8 mouse cellular contexts compared by ENCODE assay signal in genomic region chr11:120241981-120242725, GRCm38 (mm10). TPM values are rescaled to one million over a fixed set of nuclear protein-coding genes. Genes with fewer than 3 reads are reported as not detected.
A peak's percentile ranks its signal among the peaks of the same experiment; 100 is the strongest.
DNase-seq lines count a peak whose midpoint lies in the region; ATAC-seq lines count a peak whose summit lies in the region.
"Had no signal": no experiment of that assay in that cellular context is flagged by ENCODE, and none has a peak within 500 bp of the region (broad histone marks: within the 10 kb centered on the region; RNA-seq: fewer than 3 reads in every experiment).

No protein-coding gene starts in this region.

- H3K4me1 ChIP-seq in neural tube, embryonic 11.5 days (ENCODE audit: control insufficient read depth, insufficient read depth, low read length), result peaks cover 76% of the 10 kb centered on the region
- H3K4me1 ChIP-seq in heart, embryonic 14.5 days (ENCODE audit: control insufficient read depth in 2 of 2, insufficient read depth in 2 of 2, low read length in 2 of 2), result peaks cover 44 to 73% of the 10 kb centered on the region in 2 experiments
- H3K4me1 ChIP-seq in limb, embryonic 15.5 days, result peaks cover 87% of the 10 kb centered on the region

- no peaks in the 10 kb centered on the region for H3K27me3 ChIP-seq in neural tube, embryonic 11.5 days (ENCODE audit: control insufficient read depth, insufficient read depth, low read length)
- H3K27me3 ChIP-seq in heart, embryonic 14.5 days (ENCODE audit: control insufficient read depth, insufficient read depth, low read length), result no peaks in the 10 kb centered on the region
- no peaks in the 10 kb centered on the region for H3K27me3 ChIP-seq in limb, embryonic 15.5 days

- H3K9me3 ChIP-seq in neural tube, embryonic 11.5 days (ENCODE audit: control insufficient read depth, low read length), result no peaks in the 10 kb centered on the region
- H3K9me3 ChIP-seq in heart, embryonic 14.5 days (ENCODE audit: control insufficient read depth, low read length), result no peaks in the 10 kb centered on the region
- H3K9me3 ChIP-seq in limb, embryonic 15.5 days, result no peaks in the 10 kb centered on the region

- ATAC-seq in neural tube, embryonic 11.5 days (ENCODE audit: insufficient read depth, low FRiP score, low TSS enrichment), result no peak
- no peak for ATAC-seq in heart, embryonic 14.5 days (ENCODE audit: insufficient number of reproducible peaks, insufficient read depth, low FRiP score, low read depth)
- ATAC-seq in limb, embryonic 15.5 days (ENCODE audit: insufficient number of reproducible peaks, low FRiP score, low TSS enrichment, low read depth), result no peak

- no peaks in the 10 kb centered on the region for H3K36me3 ChIP-seq in neural tube, embryonic 11.5 days (ENCODE audit: control insufficient read depth, insufficient read depth, low read length)
- no peaks in the 10 kb centered on the region for H3K36me3 ChIP-seq in heart, embryonic 14.5 days (ENCODE audit: control insufficient read depth, insufficient read depth, low read length)
- H3K36me3 ChIP-seq in limb, embryonic 15.5 days, result no peaks in the 10 kb centered on the region

- WGBS in neural tube, embryonic 11.5 days, result 29% methylated on average over 6 of the region's 6 CpGs
- WGBS in heart, embryonic 14.5 days, result 52% methylated on average over 6 of the region's 6 CpGs
- 52% methylated on average over 6 of the region's 6 CpGs for WGBS in limb, embryonic 15.5 days

- no peak for DNase-seq in neural tube, embryonic 11.5 days (ENCODE audit: low spot score)
- no peak for DNase-seq in neural tube, embryonic 10.5 days (ENCODE audit: extremely low spot score, low spot score)
- DNase-seq in c-Kit-positive CD71-positive TER-119-positive erythroid progenitor cells, embryonic 14.5 days (ENCODE audit: low spot score), result no peak
- DNase-seq in right cerebral cortex, adult 2 months (ENCODE audit: low spot score in 2 of 2), result no peak
- no peak for DNase-seq in adrenal gland, postnatal 14 days
- DNase-seq: cerebellum, adult 8-10 months had no signal

- no peak overlapping the region for H3K4me3 ChIP-seq in neural tube, embryonic 11.5 days (ENCODE audit: low read depth, low read length)
- no peak overlapping the region for H3K4me3 ChIP-seq in heart, embryonic 14.5 days (ENCODE audit: control insufficient read depth in 1 of 2, insufficient read depth in 1 of 2, low read depth in 1 of 2, low read length in 2 of 2)
- H3K4me3 ChIP-seq in limb, embryonic 15.5 days, result no peak overlapping the region

- H3K4me2 ChIP-seq in neural tube, embryonic 11.5 days (ENCODE audit: low read depth), result peak overlapping the region; percentile 33
- peak overlapping the region; percentile 99 for H3K4me2 ChIP-seq in heart, embryonic 14.5 days (ENCODE audit: low read length)
- 0 out of 2 replicates have a peak overlapping the region, but pooled peaks have one; percentile 40 for H3K4me2 ChIP-seq in limb, embryonic 15.5 days

- peak overlapping the region; percentile 88 for H3K27ac ChIP-seq in neural tube, embryonic 11.5 days (ENCODE audit: low read depth, low read length)
- peak overlapping the region; percentile 52 to 92 for H3K27ac ChIP-seq in heart, embryonic 14.5 days (replicated peaks in 1 of 2; ENCODE audit: control insufficient read depth in 1 of 2, insufficient read depth in 1 of 2, low read depth in 2 of 2, low read length in 2 of 2)
- peak overlapping the region; percentile 87 for H3K27ac ChIP-seq in limb, embryonic 15.5 days

- H3K9ac ChIP-seq in neural tube, embryonic 11.5 days (ENCODE audit: low read length), result peak overlapping the region; percentile 20
- H3K9ac ChIP-seq in heart, embryonic 14.5 days (ENCODE audit: low read length), result peak overlapping the region; percentile 100; the same call in 1 of the 2 replicates
- H3K9ac ChIP-seq in limb, embryonic 15.5 days, result no peak overlapping the region

RNA-seq across cellular contexts. Expression of gene Bahcc1, which starts 9.4 kb away (rescaled TPM):
- 19.7 and 22.7 TPM in 2 replicates for polyA plus RNA-seq in neural tube, embryonic 11.5 days (2014; fragmentation: Nextera tagmentation; extraction: Ambion mirVana)
- polyA plus RNA-seq in heart, embryonic 14.5 days (2014; fragmentation: Nextera tagmentation; extraction: Ambion mirVana), result 8.8 and 9.1 TPM in 2 replicates
- polyA plus RNA-seq in limb, embryonic 15.5 days (2015; fragmentation: Nextera tagmentation; extraction: Ambion mirVana), result 5.8 and 6.7 TPM in 2 replicates
- total RNA-seq in adrenal gland, postnatal 14 days (2021), result 12.4 and 17.2 TPM in 2 replicates

Comparison
In these comparisons a context has a peak if more than half of its experiments do, and no peak if none do; other contexts are left out.
1. H3K4me2 ChIP-seq: peak in every context shown above with its lines; median percentile 99 in heart, embryonic 14.5 days; 40 in limb, embryonic 15.5 days; 33 in neural tube, embryonic 11.5 days.